Mouse (Mus musculus): ENCODE results near the gene Msmp. TPM values are rescaled to one million over a fixed set of nuclear protein-coding genes. Genes with fewer than 3 reads are reported as not detected.

Gene Msmp
- polyA plus RNA-seq, 1 experiment from 2014 or later, result 1.5 TPM

DNA sequence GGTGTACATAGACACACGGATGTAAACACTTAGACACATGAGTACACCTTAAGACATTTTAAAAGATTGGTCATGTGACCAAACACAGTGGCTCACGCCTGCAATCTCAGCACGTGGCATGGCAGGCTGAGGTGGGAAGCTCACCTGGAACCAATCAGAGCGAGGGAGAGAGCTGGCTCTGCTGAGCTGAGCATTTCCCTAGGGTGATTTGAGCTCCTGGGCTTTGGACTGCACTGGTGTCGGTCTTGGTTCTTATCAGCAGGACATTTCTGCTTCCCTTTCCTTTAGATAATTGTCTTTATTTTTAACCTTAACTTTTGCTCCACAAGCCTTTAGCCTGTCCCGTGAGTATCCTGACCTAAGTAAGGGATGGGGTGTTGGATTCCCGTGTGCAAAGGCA lies 3.4 kb upstream of the Msmp start:
- 66% methylated on average over 7 of the region's 7 CpGs for WGBS
- ATAC-seq (ENCODE audit: low FRiP score), result no peak

GRCm38 (mm10) chr4:43586411-43586810 lies 2.1 kb upstream of the Msmp start:
- Histone ChIP-seq H3K4me2 (no peak overlapping the region), H3K27ac (replicated peaks) (no peak overlapping the region)
- 78% methylated on average over 8 of the region's 8 CpGs for WGBS

More for the DNA sequence above, 3.4 kb upstream of the Msmp start:
- H3K4me1 ChIP-seq, result no peaks in the 10 kb centered on the region
- no peak overlapping the region for H3K4me2 ChIP-seq
- H3K36me3 ChIP-seq, result peaks cover 17% of the 10 kb centered on the region
- no peak overlapping the region for H3K4me3 ChIP-seq (replicated peaks)
- H3K27me3 ChIP-seq (replicated peaks), result no peaks in the 10 kb centered on the region
- no peak overlapping the region for H3K27ac ChIP-seq (replicated peaks)
- no peaks in the 10 kb centered on the region for H3K9me3 ChIP-seq (replicated peaks)
- no peak overlapping the region for H3K9ac ChIP-seq (replicated peaks)

DNA sequence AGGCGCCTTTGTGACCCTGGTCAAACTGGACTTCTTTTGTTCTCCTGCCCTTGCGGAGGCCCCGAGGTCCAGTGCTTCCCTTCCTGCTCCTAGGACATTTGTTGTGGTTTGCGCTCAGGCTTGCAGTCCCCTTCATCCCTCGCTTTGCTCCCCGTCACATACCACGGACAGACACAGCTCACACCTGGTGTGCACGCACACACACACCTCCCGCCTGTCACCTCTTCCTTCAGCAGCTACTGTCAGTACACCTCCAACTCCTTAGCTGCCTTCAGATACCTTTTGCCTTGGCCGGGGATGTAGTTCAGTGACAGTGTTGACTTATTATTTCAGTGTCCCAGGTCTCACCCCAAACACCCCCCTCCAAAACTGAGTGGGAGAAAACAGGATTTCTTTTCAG lies 1.4 kb upstream of the Msmp start:
- Histone ChIP-seq H3K4me1 (no peaks in the 10 kb centered on the region), H3K9me3 (replicated peaks) (no peaks in the 10 kb centered on the region), H3K27me3 (replicated peaks) (no peaks in the 10 kb centered on the region), H3K4me2 (no peak overlapping the region), H3K36me3 (peaks cover 36% of the 10 kb centered on the region), H3K4me3 (replicated peaks) (no peak overlapping the region), H3K9ac (replicated peaks) (no peak overlapping the region), H3K27ac (replicated peaks) (no peak overlapping the region)
- no peak for ATAC-seq (ENCODE audit: low FRiP score)
- WGBS, result 62% methylated on average over 10 of the region's 10 CpGs

More at GRCm38 (mm10) chr4:43586411-43586810, 2.1 kb upstream of the Msmp start:
- Histone ChIP-seq H3K9me3 (replicated peaks) (no peaks in the 10 kb centered on the region), H3K4me1 (no peaks in the 10 kb centered on the region), H3K27me3 (replicated peaks) (no peaks in the 10 kb centered on the region), H3K9ac (replicated peaks) (no peak overlapping the region), H3K36me3 (peaks cover 30% of the 10 kb centered on the region), H3K4me3 (replicated peaks) (no peak overlapping the region)
- ATAC-seq (ENCODE audit: low FRiP score), result no peak

- H3K9me3 ChIP-seq (replicated peaks), result no peaks in the 10 kb centered on the region
- H3K36me3 ChIP-seq, result peaks cover 36% of the 10 kb centered on the region
- H3K4me2 ChIP-seq, result no peak overlapping the region
- H3K27ac ChIP-seq (replicated peaks), result no peak overlapping the region
- no peak overlapping the region for H3K4me3 ChIP-seq (replicated peaks)
- no peak overlapping the region for H3K9ac ChIP-seq (replicated peaks)
- peaks cover 12% of the 10 kb centered on the region for H3K4me1 ChIP-seq
- no peaks in the 10 kb centered on the region for H3K27me3 ChIP-seq (replicated peaks)
- 80% methylated on average over 7 of the region's 7 CpGs for WGBS
- ATAC-seq (ENCODE audit: low FRiP score), result no peak
These were observed 873 bp downstream of the Msmp start for GRCm38 (mm10) chr4:43583421-43583820.

DNA sequence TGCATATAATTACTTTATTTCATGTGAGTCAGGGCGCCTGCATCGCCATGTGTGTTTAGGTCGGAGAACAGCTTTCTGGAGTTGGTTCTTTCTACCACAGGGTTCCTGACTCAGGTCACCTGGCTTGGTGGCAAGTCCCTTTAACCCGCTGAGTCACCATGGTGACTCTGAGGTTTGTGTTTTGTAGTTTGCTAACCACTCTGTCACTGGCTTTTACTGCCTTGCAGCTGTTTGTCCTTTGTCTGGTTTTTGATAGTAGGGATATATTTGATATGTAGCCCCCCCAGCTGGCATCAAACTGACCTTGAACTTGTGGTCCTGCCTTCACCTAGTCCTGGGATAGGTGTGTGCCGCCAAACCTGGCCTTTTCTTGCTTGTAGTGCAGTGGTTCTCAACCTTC lies 2.1 kb downstream of the Msmp start:
- Histone ChIP-seq H3K4me1 (peaks cover 21% of the 10 kb centered on the region), H3K27ac (replicated peaks) (no peak overlapping the region), H3K36me3 (peaks cover 36% of the 10 kb centered on the region), H3K4me3 (replicated peaks) (no peak overlapping the region), H3K4me2 (no peak overlapping the region), H3K9me3 (replicated peaks) (no peaks in the 10 kb centered on the region), H3K9ac (replicated peaks) (no peak overlapping the region), H3K27me3 (replicated peaks) (no peaks in the 10 kb centered on the region)
- WGBS, result 92% methylated on average over 5 of the region's 5 CpGs
- ATAC-seq (ENCODE audit: low FRiP score), result no peak

- Histone ChIP-seq H3K27ac (replicated peaks) (no peak overlapping the region), H3K9me3 (replicated peaks) (no peaks in the 10 kb centered on the region), H3K4me2 (no peak overlapping the region), H3K9ac (replicated peaks) (no peak overlapping the region), H3K27me3 (replicated peaks) (no peaks in the 10 kb centered on the region), H3K4me3 (replicated peaks) (no peak overlapping the region), H3K4me1 (peaks cover 30% of the 10 kb centered on the region), H3K36me3 (peaks cover 36% of the 10 kb centered on the region)
- WGBS, result 93% methylated on average over 12 of the region's 12 CpGs
- no peak for ATAC-seq (ENCODE audit: low FRiP score)
These were observed 2.9 kb downstream of the Msmp start for GRCm38 (mm10) chr4:43581381-43581780.

GRCm38 (mm10) chr4:43580721-43581120 lies 3.6 kb downstream of the Msmp start:
- no peaks in the 10 kb centered on the region for H3K27me3 ChIP-seq (replicated peaks)
- no peak overlapping the region for H3K27ac ChIP-seq (replicated peaks)
- 95% methylated on average over 5 of the region's 5 CpGs for WGBS
- no peak for ATAC-seq (ENCODE audit: low FRiP score)
- H3K9me3 ChIP-seq (replicated peaks), result no peaks in the 10 kb centered on the region
- no peak overlapping the region for H3K4me3 ChIP-seq (replicated peaks)
- H3K4me2 ChIP-seq, result no peak overlapping the region
- H3K9ac ChIP-seq (replicated peaks), result no peak overlapping the region
- peaks cover 36% of the 10 kb centered on the region for H3K4me1 ChIP-seq
- peaks cover 36% of the 10 kb centered on the region for H3K36me3 ChIP-seq

DNA sequence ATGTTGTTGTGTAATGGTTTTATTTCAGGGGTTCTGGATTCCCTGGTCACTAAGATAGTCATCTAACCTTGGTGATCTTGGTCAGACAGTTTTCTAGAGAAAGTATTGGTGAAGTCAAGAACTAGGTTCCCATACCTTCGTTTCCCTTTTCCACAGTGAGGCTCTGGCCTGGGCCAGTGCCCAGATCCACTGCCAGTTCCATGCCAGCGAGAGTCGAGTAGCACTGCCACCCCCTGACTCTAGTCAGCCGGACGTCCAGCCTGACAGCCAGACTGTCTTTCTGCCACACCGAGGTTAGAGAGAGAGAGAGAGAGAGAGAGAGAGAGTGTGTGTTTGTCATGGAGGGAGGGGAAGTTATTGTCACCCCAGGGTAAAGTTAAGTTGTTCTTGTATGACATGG lies 4.6 kb downstream of the Msmp start:
- no peak for ATAC-seq (ENCODE audit: low FRiP score)
- WGBS, result 82% methylated on average over 6 of the region's 6 CpGs
- Histone ChIP-seq H3K27ac (replicated peaks) (peak overlapping the region; percentile 87; the same call in 1 of the 2 replicates), H3K27me3 (replicated peaks) (no peaks in the 10 kb centered on the region), H3K4me3 (replicated peaks) (peak overlapping the region; percentile 86), H3K4me2 (peak overlapping the region; percentile 95), H3K4me1 (peaks cover 46% of the 10 kb centered on the region), H3K36me3 (peaks cover 40% of the 10 kb centered on the region), H3K9ac (replicated peaks) (peak overlapping the region; percentile 84), H3K9me3 (replicated peaks) (no peaks in the 10 kb centered on the region)

DNA sequence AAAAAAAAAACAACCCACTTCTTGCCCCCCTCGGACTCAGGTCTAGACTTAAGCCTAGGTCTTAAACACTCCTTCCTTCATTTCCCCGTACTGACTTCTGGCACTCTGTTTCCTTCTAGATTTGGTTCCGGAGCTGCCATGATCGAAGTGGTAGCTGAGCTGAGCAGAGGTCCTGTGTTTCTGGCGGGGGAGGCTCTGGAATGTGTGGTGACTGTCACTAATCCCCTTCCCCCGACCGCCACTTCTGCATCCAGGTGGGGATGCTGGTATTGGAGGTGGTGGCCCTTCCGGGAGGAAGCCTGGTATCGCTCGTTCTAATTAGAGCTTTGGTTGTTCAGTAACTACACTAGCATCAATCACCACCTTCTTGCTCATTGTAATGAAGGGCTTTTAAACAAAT lies 5.0 kb downstream of the Msmp start:
- Histone ChIP-seq H3K4me3 (replicated peaks) (peak overlapping the region; percentile 86), H3K4me1 (peaks cover 51% of the 10 kb centered on the region), H3K9me3 (replicated peaks) (no peaks in the 10 kb centered on the region), H3K4me2 (peak overlapping the region; percentile 95), H3K27me3 (replicated peaks) (no peaks in the 10 kb centered on the region), H3K27ac (replicated peaks) (peak overlapping the region; percentile 87), H3K36me3 (peaks cover 39% of the 10 kb centered on the region), H3K9ac (replicated peaks) (peak overlapping the region; percentile 84)
- ATAC-seq (ENCODE audit: low FRiP score), result peak; percentile 4; the same call in 1 of the 2 replicates
- 7% methylated on average over 10 of the region's 10 CpGs for WGBS

GRCm38 (mm10) chr4:43578376-43579204 lies 5.7 kb downstream of the Msmp start, which contains the start of the genes Rgp1 and Gba2:
TSS of gene Rgp1 (plus strand) at chr4:43578715.
TSS of gene Gba2 (minus strand) at chr4:43578873.
- Histone ChIP-seq H3K27me3 (replicated peaks) (no peaks in the 10 kb centered on the region), H3K4me1 (peaks cover 51% of the 10 kb centered on the region), H3K36me3 (peaks cover 39% of the 10 kb centered on the region), H3K4me2 (peak within 1 kb of the TSS; percentile 95), H3K9me3 (replicated peaks) (no peaks in the 10 kb centered on the region), H3K4me3 (replicated peaks) (peak within 1 kb of the TSS; percentile 86), H3K9ac (replicated peaks) (peak within 1 kb of the TSS; percentile 84), H3K27ac (replicated peaks) (peak within 1 kb of the TSS; percentile 87)
- ATAC-seq (ENCODE audit: low FRiP score), result peak; percentile 92
- WGBS, result under 1% methylated on average over 76 of the region's 76 CpGs

- Histone ChIP-seq H3K36me3 (peaks cover 39% of the 10 kb centered on the region), H3K4me1 (peaks cover 51% of the 10 kb centered on the region), H3K4me2 (peak overlapping the region; percentile 95), H3K27me3 (replicated peaks) (no peaks in the 10 kb centered on the region), H3K9me3 (replicated peaks) (no peaks in the 10 kb centered on the region), H3K9ac (replicated peaks) (peak overlapping the region; percentile 84), H3K27ac (replicated peaks) (no peak overlapping the region), H3K4me3 (replicated peaks) (peak overlapping the region; percentile 86)
- ATAC-seq (ENCODE audit: low FRiP score), result no peak
- WGBS, result 47% methylated on average over 8 of the region's 8 CpGs
These were observed 6.9 kb downstream of the Msmp start for GRCm38 (mm10) chr4:43577237-43577881.

DNA sequence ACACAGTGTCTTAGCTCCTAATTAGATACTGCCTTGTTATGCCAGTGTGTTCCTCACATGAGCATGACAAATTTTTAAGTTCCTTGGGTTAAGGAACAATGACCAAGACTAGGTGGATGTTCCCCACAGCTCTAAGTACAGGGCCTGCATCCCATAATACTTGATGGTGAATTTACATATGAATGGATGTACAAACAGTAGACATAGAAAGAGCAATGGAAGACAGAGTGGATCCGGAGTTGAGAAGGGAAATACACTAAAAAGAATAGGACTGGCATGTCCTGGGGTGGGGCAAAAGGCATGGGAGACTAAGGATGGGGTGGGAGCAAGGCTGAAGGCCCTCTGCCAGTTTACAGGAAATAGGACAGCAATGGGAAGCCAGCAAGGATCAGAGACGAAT lies 8.9 kb downstream of the Msmp start:
- Histone ChIP-seq H3K9ac (replicated peaks) (peak overlapping the region; percentile 36; the same call in 1 of the 2 replicates), H3K4me1 (peaks cover 51% of the 10 kb centered on the region), H3K27ac (replicated peaks) (no peak overlapping the region), H3K27me3 (replicated peaks) (no peaks in the 10 kb centered on the region), H3K4me3 (replicated peaks) (peak overlapping the region; percentile 5; the same call in 1 of the 2 replicates), H3K4me2 (peak overlapping the region; percentile 95), H3K9me3 (replicated peaks) (no peaks in the 10 kb centered on the region), H3K36me3 (peaks cover 42% of the 10 kb centered on the region)
- ATAC-seq (ENCODE audit: low FRiP score), result no peak
- WGBS, result 39% methylated on average over 2 of the region's 2 CpGs
